Mouse (Mus musculus) heart, adult 18-20 months (tissue): ENCODE measurements around the gene Foxf1. TPM values are rescaled to one million over a fixed set of nuclear protein-coding genes. Genes with fewer than 3 reads are reported as not detected.

ENCODE experiments used
- DNase-seq, 2 experiments: peaks; one replicate each; pipeline ENCODE4 v3.0.0; 2021 to 2022; ENCODE audit warnings: mixed read lengths in 1 of 2
- microRNA-seq, 2 experiments: library from miRNA; unstranded; fragments of <30 nt; microRNA quantifications; one replicate each; pipeline ENCODE4 v1.2.0; 2022
- total RNA-seq, 2 experiments: library from RNA; stranded (reverse); gene quantifications; 2 replicates each; pipeline ENCODE4 v1.2.3; 2021

Gene Foxf1
- total RNA-seq, 2 experiments from 2014 or later: 0.15 to 0.31 TPM

DNA sequence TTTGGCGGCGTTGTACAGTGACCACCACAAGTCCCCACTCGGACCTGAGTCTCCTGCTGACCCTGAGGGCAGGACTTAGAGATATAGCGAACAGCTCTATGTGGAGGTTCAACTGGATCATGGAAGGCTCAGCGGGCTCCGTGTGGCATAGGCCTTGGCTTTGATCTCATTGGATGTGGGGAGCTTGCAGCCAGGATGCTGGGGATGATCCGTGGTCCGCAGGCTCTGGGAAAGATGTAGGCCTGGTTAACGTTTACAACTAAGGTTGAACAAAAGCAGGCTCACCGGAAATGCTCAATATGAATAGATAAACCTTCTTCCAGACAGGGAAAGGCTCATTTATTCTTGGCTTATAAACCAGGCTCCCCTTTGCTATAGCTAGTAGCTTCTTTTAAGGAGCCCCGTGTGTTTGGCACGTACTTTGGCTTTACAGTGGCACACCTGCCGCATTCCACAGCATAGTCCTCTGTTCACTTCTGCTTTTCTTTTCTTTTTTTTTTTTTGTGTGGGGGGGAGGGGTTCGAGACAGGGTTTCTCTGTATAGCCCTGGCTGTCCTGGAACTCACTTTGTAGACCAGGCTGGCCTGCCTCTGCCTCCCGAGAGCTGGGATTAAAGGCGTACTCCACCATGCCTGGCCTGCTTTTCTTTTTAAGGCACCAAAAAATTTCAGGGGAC, 45.2 kb downstream of the Foxf1 start:
- DNase-seq: no peak

GRCm38 (mm10) chr8:121130522-121130921, 46.3 kb downstream of the Foxf1 start:
- DNase-seq: no peak

- DNase-seq: no peak
Observed at GRCm38 (mm10) chr8:121132961-121133513, 48.9 kb downstream of the Foxf1 start.

DNA sequence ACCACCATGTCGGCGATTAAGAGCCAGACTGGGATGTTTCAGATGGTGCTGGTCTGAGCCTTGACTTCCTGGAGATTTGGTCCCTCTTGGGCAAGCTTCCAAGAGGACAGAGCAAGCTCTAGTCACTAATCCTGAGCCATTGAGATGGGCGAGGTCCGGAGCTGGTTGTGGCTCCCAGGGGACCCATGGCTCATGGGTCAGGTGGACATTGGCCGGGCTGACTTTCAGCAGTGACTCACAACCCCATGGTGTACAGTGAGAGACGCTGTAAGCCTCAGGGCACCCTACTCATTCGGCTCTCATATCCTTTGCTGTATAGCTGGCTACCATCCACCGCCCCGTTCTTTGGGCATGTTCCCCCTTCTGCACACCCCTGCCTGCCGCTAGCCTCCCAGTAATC, 49.9 kb downstream of the Foxf1 start:
- no peak for DNase-seq

DNA sequence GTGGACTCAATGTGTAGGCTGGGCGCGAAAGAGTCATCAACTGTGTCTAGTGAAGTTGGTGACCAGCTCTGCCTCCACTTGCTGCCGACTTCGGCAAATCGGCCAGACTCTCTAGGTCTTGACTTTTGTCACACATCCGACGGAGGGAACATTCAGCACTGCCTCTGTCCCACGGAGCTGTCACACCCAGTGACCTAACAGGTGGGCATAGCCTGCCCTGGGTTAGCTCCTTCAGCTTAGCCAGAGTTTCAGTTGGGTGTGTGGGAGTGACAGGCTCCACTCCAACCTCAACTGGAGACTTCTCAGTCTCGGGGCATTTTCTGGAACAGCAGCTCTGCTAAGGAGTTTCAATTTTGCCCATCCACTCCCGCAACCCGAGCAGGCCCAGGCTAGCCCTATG, 50.3 kb downstream of the Foxf1 start:
- DNase-seq: no peak

DNA sequence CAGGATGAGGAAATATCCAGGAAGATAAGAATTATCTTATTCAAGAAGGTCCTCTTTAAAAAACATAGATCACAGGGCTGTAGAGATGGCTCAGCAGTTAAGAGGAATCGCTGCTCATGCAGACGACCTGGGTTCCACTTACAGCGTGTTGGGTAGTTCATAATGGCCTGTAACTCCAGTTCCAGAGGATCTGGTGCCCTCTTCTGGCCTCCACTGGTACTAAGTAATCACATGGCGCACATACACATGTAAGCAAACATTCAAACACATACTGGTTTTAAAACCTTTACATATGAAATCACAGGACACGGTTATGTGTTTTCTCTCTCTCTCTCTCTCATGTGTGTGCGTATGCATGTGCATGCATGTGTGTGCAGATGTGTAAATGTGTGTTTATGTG, 52.7 kb downstream of the Foxf1 start:
- no peak for DNase-seq

Small RNA genes within 50 kb of the gene (microRNA-seq; reads per million reads assigned to microRNA genes)
- gene Gm27530: 0 reads per million in 2 experiments

Other genes starting within 250 kb of the Foxf1 start
- gene Mthfsd, start 24.0 kb downstream of the Foxf1 start, total RNA-seq: 10 to 100 TPM; 12.7 to 13.0 TPM
- 1 to 10 TPM; 1.7 to 1.9 TPM for gene Foxc2, start 31.8 kb downstream of the Foxf1 start, total RNA-seq
- gene Foxl1, start 43.6 kb downstream of the Foxf1 start, total RNA-seq: under 1 TPM; 0.10 to 0.18 TPM